ENCODE assay signal across 13 mouse cellular contexts in genomic region chr3:151844361-151845154, GRCm38 (mm10). TPM values are rescaled to one million over a fixed set of nuclear protein-coding genes. Genes with fewer than 3 reads are reported as not detected.
DNase-seq lines count a peak whose midpoint lies in the region; ATAC-seq and TF ChIP-seq lines count a peak whose summit lies in the region.
"Had no signal": no experiment of that assay in that cellular context is flagged by ENCODE, and none has a peak within 500 bp of the region (broad histone marks: within the 10 kb centered on the region; RNA-seq: fewer than 3 reads in every experiment).

No protein-coding gene starts in this region.

- peaks cover 5% of the 10 kb centered on the region for H3K4me1 ChIP-seq in limb, embryonic 13.5 days

- 21% methylated on average over 5 of the region's 5 CpGs for WGBS in limb, embryonic 13.5 days

- ATAC-seq in limb, embryonic 13.5 days (ENCODE audit: low FRiP score, low read depth), result 0 out of 2 replicates have a peak, but pooled peaks have one; percentile 36
- no peak; the same call in 1 of the 2 replicates for ATAC-seq in frontal cortex, adult (ENCODE audit: low TSS enrichment)
- ATAC-seq: intestine, postnatal 0 days; Patski had no signal

- no peaks in the 10 kb centered on the region for H3K36me3 ChIP-seq in limb, embryonic 13.5 days

- no peak overlapping the region for H3K9ac ChIP-seq in limb, embryonic 13.5 days

- H3K4me3 ChIP-seq in limb, embryonic 13.5 days, result no peak overlapping the region
- H3K4me3 ChIP-seq in layer of hippocampus, adult 2 months, result no peak overlapping the region
- H3K4me3 ChIP-seq: erythroblast, embryonic 14.5 days had no signal

- H3K4me2 ChIP-seq in limb, embryonic 13.5 days (replicated peaks), result 0 out of 2 replicates have a peak overlapping the region, but pooled peaks have one; percentile 9

- no peak for TF ChIP-seq CTCF in layer of hippocampus, adult 2 months (conservative IDR thresholded peaks at IDR 0.05)

- peak overlapping the region; percentile 45; the same call in 1 of the 2 replicates for H3K27ac ChIP-seq in limb, embryonic 13.5 days
- no peak overlapping the region for H3K27ac ChIP-seq in layer of hippocampus, adult 2 months

- no peaks in the 10 kb centered on the region for H3K9me3 ChIP-seq in limb, embryonic 13.5 days

- DNase-seq in kidney, adult 11 months, result peak; percentile 13
- no peak for DNase-seq in kidney, postnatal 36 days
- peak; percentile 16 for DNase-seq in fibroblast of lung, adult 2 months (ENCODE audit: low read depth)
- peak; percentile 63 for DNase-seq in gastrocnemius, postnatal 25 days
- DNase-seq in kidney, adult 18-20 months, result no peak
- no peak for DNase-seq in layer of hippocampus, adult 2 months (ENCODE audit: low spot score in 2 of 2)
- DNase-seq: adrenal gland, adult 8-10 months had no signal

- H3K27me3 ChIP-seq in limb, embryonic 13.5 days, result no peaks in the 10 kb centered on the region
- H3K27me3 ChIP-seq: Patski had no signal

RNA-seq across cellular contexts. Expression of gene Ptgfr, which starts 7.1 kb away (rescaled TPM):
- total RNA-seq in gastrocnemius, postnatal 25 days (2021), result 1 to 10 TPM in 1 of 2 experiments, under 1 TPM in 1; 0.92 to 2.3 TPM
- polyA plus RNA-seq in limb, embryonic 13.5 days (2015; fragmentation: Nextera tagmentation; extraction: Ambion mirVana), result 5.8 and 6.2 TPM in 2 replicates
- under 1 TPM; 0.29 to 0.72 TPM for total RNA-seq in layer of hippocampus, adult 2 months (2021)
- total RNA-seq: megakaryocyte-erythroid progenitor cell, adult 5-6 weeks had no signal
- polyA plus RNA-seq: erythroblast, embryonic 14.5 days had no signal

Comparison
In these comparisons a context has a peak if more than half of its experiments do, and no peak if none do; other contexts are left out.
1. DNase-seq: peak in kidney, adult 11 months (single experiment), fibroblast of lung, adult 2 months (single experiment) and gastrocnemius, postnatal 25 days (single experiment); none in kidney, postnatal 36 days (0 of 2), kidney, adult 18-20 months (single experiment) and layer of hippocampus, adult 2 months (0 of 2).